Mouse (Mus musculus) heart, adult 2 months (tissue): ENCODE measurements around the gene Pdzd2.

Source experiments
- CTCF ChIP-seq: fragments of 200-600 bp; IDR thresholded peaks from 2 replicates; pipeline ENCODE4 v1.8.1; 2022; ENCODE audit warnings: antibody characterized with exemption, mild to moderate bottlenecking, moderate library complexity
- EP300 ChIP-seq: fragments of 200-500 bp; IDR thresholded peaks from 2 replicates; pipeline ENCODE4 v1.6.1; 2011; ENCODE audit warnings: low read depth, low read length, control low read depth; ENCODE audit not compliant: insufficient read depth
- POLR2A ChIP-seq: fragments of 200-500 bp; IDR thresholded peaks from 2 replicates; pipeline ENCODE4 v1.6.1; 2011; ENCODE audit warnings: mild to moderate bottlenecking, low read depth, low read length, control low read depth; ENCODE audit not compliant: insufficient read depth

DNA sequence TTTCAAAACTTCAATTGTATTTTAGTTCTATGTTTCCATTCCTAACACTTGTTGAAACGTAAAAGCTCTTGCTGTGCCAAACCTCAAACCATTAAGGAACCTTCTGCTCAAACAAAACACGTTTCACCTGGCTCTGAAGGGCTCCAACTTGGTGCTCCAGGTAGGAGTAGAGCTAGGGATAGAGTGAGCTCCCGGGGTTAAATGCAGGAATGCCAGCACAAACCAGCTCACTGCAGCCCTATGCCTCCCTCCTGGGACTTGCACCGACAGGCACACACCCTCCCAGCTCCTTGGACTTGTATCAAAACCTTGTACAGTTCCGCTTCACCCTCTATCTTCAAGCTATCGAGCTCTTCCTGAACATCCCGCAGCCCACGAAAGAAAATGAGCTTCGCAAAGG, 189.3 kb downstream of the Pdzd2 start:
- TF ChIP-seq POLR2A (no peak), CTCF (no peak), EP300 (no peak)
